Mouse (Mus musculus) lung, embryonic 14.5 days (tissue): Measurements from ENCODE around the gene Atg10. TPM values are rescaled to one million over a fixed set of nuclear protein-coding genes. Genes with fewer than 3 reads are reported as not detected.
"Not testable (repeated sequence)": the region's sequence is repeated elsewhere in the genome, so short reads cannot be mapped to it uniquely, and the experiment has no call there.

ENCODE experiments used
- ATAC-seq: fragments of 200-750 bp; cut with Nextera tagmentation; 2 replicates; pipeline ENCODE4 v1.8.0; 2017; ENCODE audit warnings: mild to moderate bottlenecking, moderate TSS enrichment, moderate library complexity; ENCODE audit not compliant: insufficient read depth
- DNase-seq: peaks from one replicate; pipeline ENCODE4 v3.0.0-alpha.2; 2015
- H3K27ac ChIP-seq: fragments of 300-500 bp; sonication (generic); 2 replicates; pipeline ENCODE4 v1.5.1; 2014; ENCODE audit warnings: low read depth, mild to moderate bottlenecking, moderate library complexity
- H3K27me3 ChIP-seq: fragments of 300-500 bp; sonication (generic); 2 replicates; pipeline ENCODE4 v1.6.1; 2014; ENCODE audit warnings: low read length, control low read depth; ENCODE audit not compliant: insufficient read depth
- H3K36me3 ChIP-seq: fragments of 300-500 bp; sonication (generic); 2 replicates; pipeline ENCODE4 v1.6.1; 2014; ENCODE audit warnings: control low read depth; ENCODE audit not compliant: insufficient read depth
- H3K4me1 ChIP-seq: fragments of 300-500 bp; sonication (generic); 2 replicates; pipeline ENCODE4 v1.6.1; 2014; ENCODE audit warnings: antibody characterized with exemption, control low read depth; ENCODE audit not compliant: insufficient read depth
- H3K4me2 ChIP-seq: fragments of 300-500 bp; sonication (generic); 2 replicates; pipeline ENCODE4 v1.6.1; 2014; ENCODE audit warnings: mild to moderate bottlenecking
- H3K4me3 ChIP-seq: fragments of 300-500 bp; sonication (generic); 2 replicates; pipeline ENCODE4 v1.5.1; 2014; ENCODE audit warnings: low read depth, low read length
- H3K9ac ChIP-seq: fragments of 300-500 bp; sonication (generic); 2 replicates; pipeline ENCODE4 v1.6.1; 2014
- H3K9me3 ChIP-seq: fragments of 300-500 bp; sonication (generic); 2 replicates; pipeline ENCODE4 v1.6.1; 2016; ENCODE audit warnings: low read depth, low read length, control low read depth
- CTCF ChIP-seq: IDR thresholded peaks from 2 replicates; pipeline ENCODE4 v1.5.1; 2016; ENCODE audit warnings: antibody characterized with exemption, low read depth
- WGBS: fragments of 180-500 bp; shearing (Covaris S2); extraction: QIAGEN DNeasy Blood & Tissue Kit; methylation state at CpG from one replicate; pipeline ENCODE4 v1.1.7; 2014; 5-methylcytosine and 5-hydroxymethylcytosine counted together
- polyA plus RNA-seq: library from polyadenylated mRNA; unstranded; fragments of >200 nt; fragmentation: Nextera tagmentation; extraction: Ambion mirVana; gene quantifications from 2 replicates; pipeline ENCODE4 v1.2.1, GENCODE M21; 2014

Gene Atg10
- polyA plus RNA-seq, 1 experiment from 2014 or later = 13.4 TPM

- H3K36me3 ChIP-seq = peaks cover 41% of the 10 kb centered on the region
- no peak for TF ChIP-seq CTCF
- no peaks in the 10 kb centered on the region for H3K9me3 ChIP-seq
- H3K27ac ChIP-seq = no peak overlapping the region
- no peak overlapping the region for H3K4me3 ChIP-seq
- H3K9ac ChIP-seq = no peak overlapping the region
- H3K27me3 ChIP-seq = no peaks in the 10 kb centered on the region
- 58% methylated on average over 5 of the region's 5 CpGs for WGBS
- no peak for ATAC-seq
- no peaks in the 10 kb centered on the region for H3K4me1 ChIP-seq
- no peak overlapping the region for H3K4me2 ChIP-seq
- DNase-seq = peak; percentile 11
Observed at GRCm38 (mm10) chr13:90926938-90927633, 296.7 kb downstream of the Atg10 start.

- no peak for TF ChIP-seq CTCF
- 73% methylated on average over 7 of the region's 7 CpGs for WGBS
- Histone ChIP-seq H3K9ac (no peak overlapping the region), H3K4me1 (no peaks in the 10 kb centered on the region), H3K36me3 (peaks cover 41% of the 10 kb centered on the region), H3K4me3 (no peak overlapping the region), H3K9me3 (no peaks in the 10 kb centered on the region), H3K4me2 (no peak overlapping the region), H3K27me3 (no peaks in the 10 kb centered on the region), H3K27ac (no peak overlapping the region)
- DNase-seq (peak; percentile 13), ATAC-seq (no peak)
Observed at GRCm38 (mm10) chr13:90926125-90926765, 297.5 kb downstream of the Atg10 start.

GRCm38 (mm10) chr13:90925191-90925590, 298.6 kb downstream of the Atg10 start:
- no peaks in the 10 kb centered on the region for H3K27me3 ChIP-seq
- H3K4me3 ChIP-seq = no peak overlapping the region
- H3K27ac ChIP-seq = no peak overlapping the region
- no peaks in the 10 kb centered on the region for H3K4me1 ChIP-seq
- ATAC-seq (no peak), DNase-seq (no peak)
- 85% methylated on average over 5 of the region's 5 CpGs for WGBS
- H3K9me3 ChIP-seq = no peaks in the 10 kb centered on the region
- peaks cover 41% of the 10 kb centered on the region for H3K36me3 ChIP-seq
- no peak for TF ChIP-seq CTCF
- H3K9ac ChIP-seq = no peak overlapping the region
- H3K4me2 ChIP-seq = no peak overlapping the region

GRCm38 (mm10) chr13:90924072-90924471, 299.7 kb downstream of the Atg10 start:
- DNase-seq (peak; percentile 8), ATAC-seq (no peak)
- Histone ChIP-seq H3K9me3 (no peaks in the 10 kb centered on the region), H3K4me1 (no peaks in the 10 kb centered on the region), H3K27ac (peak overlapping the region; percentile 85), H3K27me3 (no peaks in the 10 kb centered on the region), H3K36me3 (peaks cover 39% of the 10 kb centered on the region), H3K4me3 (peak overlapping the region; percentile 90), H3K9ac (peak overlapping the region; percentile 99), H3K4me2 (peak overlapping the region; percentile 73)
- TF ChIP-seq CTCF = no peak
- 40% methylated on average over 9 of the region's 9 CpGs for WGBS

GRCm38 (mm10) chr13:90923617-90924016, 300.2 kb downstream of the Atg10 start:
- Histone ChIP-seq H3K27ac (peak overlapping the region; percentile 85), H3K9ac (peak overlapping the region; percentile 99), H3K36me3 (peaks cover 35% of the 10 kb centered on the region), H3K4me3 (peak overlapping the region; percentile 90), H3K4me2 (peak overlapping the region; percentile 73)
- not testable (repeated sequence) for ATAC-seq, H3K4me1 ChIP-seq, H3K27me3 ChIP-seq, H3K9me3 ChIP-seq
- peak; percentile 34 for DNase-seq
- WGBS = 1% methylated on average over 13 of the region's 13 CpGs

GRCm38 (mm10) chr13:90922751-90923612, 300.8 kb downstream of the Atg10 start, which contains the start of gene Rps23:
Gene Rps23, plus strand, starts transcription at chr13:90922958.
- Histone ChIP-seq H3K27me3 (no peaks in the 10 kb centered on the region), H3K9ac (peak within 1 kb of the TSS; percentile 99), H3K36me3 (peaks cover 32% of the 10 kb centered on the region), H3K27ac (peak within 1 kb of the TSS; percentile 85), H3K9me3 (no peaks in the 10 kb centered on the region), H3K4me3 (peak within 1 kb of the TSS; percentile 90), H3K4me1 (no peaks in the 10 kb centered on the region), H3K4me2 (peak within 1 kb of the TSS; percentile 73)
- DNase-seq = peak; percentile 96
- peak; percentile 98 for ATAC-seq
- no peak for TF ChIP-seq CTCF
- under 1% methylated on average over 57 of the region's 57 CpGs for WGBS

GRCm38 (mm10) chr13:90914721-90915120, 309.0 kb downstream of the Atg10 start:
- H3K9ac ChIP-seq = no peak overlapping the region
- no peak for TF ChIP-seq CTCF
- H3K9me3 ChIP-seq = no peaks in the 10 kb centered on the region
- H3K36me3 ChIP-seq = no peaks in the 10 kb centered on the region
- no peak for ATAC-seq
- H3K4me1 ChIP-seq = no peaks in the 10 kb centered on the region
- H3K4me3 ChIP-seq = no peak overlapping the region
- H3K4me2 ChIP-seq = no peak overlapping the region
- no peak for DNase-seq
- H3K27me3 ChIP-seq = no peaks in the 10 kb centered on the region
- 85% methylated on average over 4 of the region's 4 CpGs for WGBS
- no peak overlapping the region for H3K27ac ChIP-seq
